Mouse (Mus musculus): ENCODE measurements at regions not wholly inside any gene's neighbourhood (a gene's known extent, or its start where the extent isn't known, plus 50 kb on each side); places are given as distances from the start of the nearest gene placed in this dataset.

GRCm38 (mm10) chr1:73673191-73673850 is 450.9 kb downstream of the Tns1 start:
- no peak overlapping the region for H3K9ac ChIP-seq
- H3K27ac ChIP-seq: no peak overlapping the region
- H3K4me1 ChIP-seq (replicated peaks): no peaks in the 10 kb centered on the region
- no peak overlapping the region for H3K4me3 ChIP-seq
- peaks cover 6% of the 10 kb centered on the region for H3K9me3 ChIP-seq
- H3K36me3 ChIP-seq: no peaks in the 10 kb centered on the region
- WGBS: 29% methylated on average over 4 of the region's 4 CpGs
- ATAC-seq (ENCODE audit: low FRiP score): no peak
- H3K27me3 ChIP-seq: 0 out of 2 replicates have a peak, but pooled peaks cover 2% of the 10 kb centered on the region
- H3K4me2 ChIP-seq: no peak overlapping the region

GRCm38 (mm10) chr1:73672239-73672638 is 452.0 kb downstream of the Tns1 start:
- WGBS: 92% methylated on average over 4 of the region's 4 CpGs

GRCm38 (mm10) chr1:73668691-73669090 is 455.6 kb downstream of the Tns1 start:
- no peaks in the 10 kb centered on the region for H3K4me1 ChIP-seq (replicated peaks)

More at GRCm38 (mm10) chr1:73672239-73672638, 452.0 kb downstream of the Tns1 start:
- H3K9ac ChIP-seq: no peak overlapping the region
- H3K27me3 ChIP-seq: 0 out of 2 replicates have a peak, but pooled peaks cover 2% of the 10 kb centered on the region
- H3K4me1 ChIP-seq (replicated peaks): no peaks in the 10 kb centered on the region
- H3K4me3 ChIP-seq: no peak overlapping the region
- H3K4me2 ChIP-seq: no peak overlapping the region
- ATAC-seq (ENCODE audit: low FRiP score): no peak
- H3K9me3 ChIP-seq: peaks cover 6% of the 10 kb centered on the region
- H3K27ac ChIP-seq: no peak overlapping the region
- no peaks in the 10 kb centered on the region for H3K36me3 ChIP-seq

GRCm38 (mm10) chr1:73663546-73663945 is 460.7 kb downstream of the Tns1 start:
- H3K9me3 ChIP-seq: no peaks in the 10 kb centered on the region
- no peak for ATAC-seq (ENCODE audit: low FRiP score)
- no peak overlapping the region for H3K27ac ChIP-seq
- no peak overlapping the region for H3K9ac ChIP-seq
- WGBS: 79% methylated on average over 1 of the region's 1 CpGs
- H3K4me1 ChIP-seq (replicated peaks): no peaks in the 10 kb centered on the region
- H3K4me2 ChIP-seq: no peak overlapping the region
- no peaks in the 10 kb centered on the region for H3K36me3 ChIP-seq
- H3K27me3 ChIP-seq: no peaks in the 10 kb centered on the region
- H3K4me3 ChIP-seq: no peak overlapping the region

More at GRCm38 (mm10) chr1:73668691-73669090, 455.6 kb downstream of the Tns1 start:
- no peak for ATAC-seq (ENCODE audit: low FRiP score)
- Histone ChIP-seq H3K9me3 (no peaks in the 10 kb centered on the region; the same call in 1 of the 2 replicates), H3K36me3 (no peaks in the 10 kb centered on the region), H3K9ac (no peak overlapping the region), H3K4me3 (no peak overlapping the region), H3K27me3 (0 out of 2 replicates have a peak, but pooled peaks cover 2% of the 10 kb centered on the region), H3K27ac (no peak overlapping the region), H3K4me2 (no peak overlapping the region)
- 74% methylated on average over 2 of the region's 2 CpGs for WGBS

- Histone ChIP-seq H3K9ac (no peak overlapping the region), H3K36me3 (no peaks in the 10 kb centered on the region), H3K27me3 (no peaks in the 10 kb centered on the region), H3K4me2 (no peak overlapping the region), H3K9me3 (no peaks in the 10 kb centered on the region), H3K4me3 (no peak overlapping the region), H3K27ac (no peak overlapping the region), H3K4me1 (replicated peaks) (peaks cover 19% of the 10 kb centered on the region)
- 85% methylated on average over 3 of the region's 3 CpGs for WGBS
- no peak for ATAC-seq (ENCODE audit: low FRiP score)
These were observed 479.2 kb downstream of the Tns1 start for GRCm38 (mm10) chr1:73645011-73645410.

GRCm38 (mm10) chr1:73644394-73644793 is 479.9 kb downstream of the Tns1 start:
- peaks cover 19% of the 10 kb centered on the region for H3K4me1 ChIP-seq (replicated peaks)
- no peaks in the 10 kb centered on the region for H3K9me3 ChIP-seq
- no peaks in the 10 kb centered on the region for H3K27me3 ChIP-seq
- WGBS: 75% methylated on average over 5 of the region's 5 CpGs
- H3K4me3 ChIP-seq: no peak overlapping the region
- no peak overlapping the region for H3K9ac ChIP-seq
- no peak overlapping the region for H3K27ac ChIP-seq
- no peaks in the 10 kb centered on the region for H3K36me3 ChIP-seq
- no peak overlapping the region for H3K4me2 ChIP-seq
- no peak for ATAC-seq (ENCODE audit: low FRiP score)

GRCm38 (mm10) chr1:73643431-73643830 is 480.8 kb downstream of the Tns1 start:
- peaks cover 19% of the 10 kb centered on the region for H3K4me1 ChIP-seq (replicated peaks)
- ATAC-seq (ENCODE audit: low FRiP score): no peak
- WGBS: 69% methylated on average over 5 of the region's 5 CpGs
- no peak overlapping the region for H3K9ac ChIP-seq
- H3K9me3 ChIP-seq: no peaks in the 10 kb centered on the region
- no peak overlapping the region for H3K4me3 ChIP-seq
- no peaks in the 10 kb centered on the region for H3K36me3 ChIP-seq
- no peak overlapping the region for H3K4me2 ChIP-seq
- no peak overlapping the region for H3K27ac ChIP-seq
- no peaks in the 10 kb centered on the region for H3K27me3 ChIP-seq

- no peak for ATAC-seq (ENCODE audit: low FRiP score)
- no peaks in the 10 kb centered on the region for H3K36me3 ChIP-seq
- H3K9ac ChIP-seq: no peak overlapping the region
- no peaks in the 10 kb centered on the region for H3K27me3 ChIP-seq
- H3K4me3 ChIP-seq: no peak overlapping the region
- no peaks in the 10 kb centered on the region for H3K9me3 ChIP-seq
- H3K4me2 ChIP-seq: no peak overlapping the region
- 8% methylated on average over 7 of the region's 7 CpGs for WGBS
- H3K4me1 ChIP-seq (replicated peaks): peaks cover 19% of the 10 kb centered on the region
- H3K27ac ChIP-seq: 0 out of 2 replicates have a peak overlapping the region, but pooled peaks have one; percentile 13
These were observed 481.5 kb downstream of the Tns1 start for GRCm38 (mm10) chr1:73642691-73643109.

GRCm38 (mm10) chr1:73641456-73641855 is 482.8 kb downstream of the Tns1 start:
- Histone ChIP-seq H3K9ac (no peak overlapping the region), H3K4me3 (no peak overlapping the region), H3K36me3 (no peaks in the 10 kb centered on the region), H3K27me3 (no peaks in the 10 kb centered on the region), H3K27ac (peak overlapping the region; percentile 66), H3K4me1 (replicated peaks) (peaks cover 19% of the 10 kb centered on the region), H3K9me3 (no peaks in the 10 kb centered on the region), H3K4me2 (no peak overlapping the region)
- no peak for ATAC-seq (ENCODE audit: low FRiP score)
- 86% methylated on average over 8 of the region's 8 CpGs for WGBS

- peaks cover 19% of the 10 kb centered on the region for H3K4me1 ChIP-seq (replicated peaks)
- 0 out of 2 replicates have a peak overlapping the region, but pooled peaks have one; percentile 19 for H3K4me2 ChIP-seq
- H3K27me3 ChIP-seq: no peaks in the 10 kb centered on the region
- H3K36me3 ChIP-seq: no peaks in the 10 kb centered on the region
- H3K4me3 ChIP-seq: no peak overlapping the region
- peak; percentile 73 for ATAC-seq (ENCODE audit: low FRiP score)
- peak overlapping the region; percentile 66 for H3K27ac ChIP-seq
- H3K9me3 ChIP-seq: no peaks in the 10 kb centered on the region
- WGBS: 22% methylated on average over 12 of the region's 12 CpGs
- no peak overlapping the region for H3K9ac ChIP-seq
These were observed 483.4 kb downstream of the Tns1 start for GRCm38 (mm10) chr1:73640726-73641451.

- 83% methylated on average over 2 of the region's 2 CpGs for WGBS
- Histone ChIP-seq H3K9me3 (no peaks in the 10 kb centered on the region), H3K27ac (no peak overlapping the region), H3K4me2 (no peak overlapping the region), H3K36me3 (no peaks in the 10 kb centered on the region), H3K4me1 (replicated peaks) (peaks cover 3% of the 10 kb centered on the region; the same call in 1 of the 2 replicates), H3K27me3 (0 out of 2 replicates have a peak, but pooled peaks cover 3% of the 10 kb centered on the region), H3K4me3 (no peak overlapping the region), H3K9ac (no peak overlapping the region)
- no peak for ATAC-seq (ENCODE audit: low FRiP score)
These were observed 488.5 kb downstream of the Tns1 start for GRCm38 (mm10) chr1:73635709-73636108.

- ATAC-seq (ENCODE audit: low FRiP score): no peak
- Histone ChIP-seq H3K4me1 (replicated peaks) (no peaks in the 10 kb centered on the region), H3K27ac (no peak overlapping the region), H3K9ac (no peak overlapping the region), H3K36me3 (no peaks in the 10 kb centered on the region), H3K27me3 (0 out of 2 replicates have a peak, but pooled peaks cover 3% of the 10 kb centered on the region), H3K4me2 (no peak overlapping the region), H3K4me3 (no peak overlapping the region), H3K9me3 (no peaks in the 10 kb centered on the region)
- WGBS: 90% methylated on average over 4 of the region's 4 CpGs
These were observed 489.4 kb downstream of the Tns1 start for GRCm38 (mm10) chr1:73634871-73635270.

Data from hindbrain, embryonic 13.5 days (tissue).